Mouse (Mus musculus) gastrocnemius, adult 18-20 months (tissue): Measurements from ENCODE around the gene Eif2d. TPM values are rescaled to one million over a fixed set of nuclear protein-coding genes. Genes with fewer than 3 reads are reported as not detected.

Experiments used
- DNase-seq: peaks from one replicate; pipeline ENCODE4 v3.0.0; 2021; ENCODE audit warnings: low spot score
- long read RNA-seq, 2 experiments: library from polyadenylated mRNA; stranded (forward); transcript quantifications; one replicate each; pipeline ENCODE4 v2.0.0; 2021
- total RNA-seq, 2 experiments: library from RNA; stranded (reverse); gene quantifications; 2 replicates each; pipeline ENCODE4 v1.2.3; 2021

Eif2d gene
- total RNA-seq: 10 to 100 TPM; 25.8 to 28.9 TPM
- long read RNA-seq, experiment 1, transcript Eif2d-202 (15 exons, 2,009 nt): major isoform, 56 of 65 reads
- long read RNA-seq, experiment 1, partial matches to known transcripts: 4 of 65 reads
- long read RNA-seq, experiment 1, other reads (novel, unspliced or antisense): 4 of 65 reads
- long read RNA-seq, experiment 2, transcript Eif2d-202 (15 exons, 2,009 nt): major isoform, 47 of 55 reads
- long read RNA-seq, experiment 2, partial matches to known transcripts: 4 of 55 reads
- long read RNA-seq, experiment 2, other reads (novel, unspliced or antisense): 2 of 55 reads

- DNase-seq: peak; percentile 86
Observed at GRCm38 (mm10) chr1:131153018-131153629, at the start of gene Eif2d. Gene Eif2d (plus strand): TSS chr1:131153181.

- DNase-seq: no peak
Observed at GRCm38 (mm10) chr1:131103776-131104424, 49.1 kb upstream of the Eif2d start.

- DNase-seq: no peak
Observed at GRCm38 (mm10) chr1:131107575-131108308, 45.2 kb upstream of the Eif2d start.

- DNase-seq: no peak
Observed at GRCm38 (mm10) chr1:131110525-131111106, 42.4 kb upstream of the Eif2d start.

GRCm38 (mm10) chr1:131112576-131112975, 40.4 kb upstream of the Eif2d start:
- DNase-seq: no peak

GRCm38 (mm10) chr1:131115932-131116331, 37.0 kb upstream of the Eif2d start:
- peak; percentile 65 for DNase-seq

GRCm38 (mm10) chr1:131116430-131117011, 36.5 kb upstream of the Eif2d start:
- no peak for DNase-seq

- no peak for DNase-seq
Observed at GRCm38 (mm10) chr1:131118530-131118929, 34.5 kb upstream of the Eif2d start.

- no peak for DNase-seq
Observed at GRCm38 (mm10) chr1:131119026-131119425, 34.0 kb upstream of the Eif2d start.

- no peak for DNase-seq
Observed at GRCm38 (mm10) chr1:131121987-131122386, 31.0 kb upstream of the Eif2d start.

GRCm38 (mm10) chr1:131123522-131124265, 29.3 kb upstream of the Eif2d start:
- DNase-seq: no peak

- no peak for DNase-seq
Observed at GRCm38 (mm10) chr1:131125987-131126744, 26.8 kb upstream of the Eif2d start.

- no peak for DNase-seq
Observed at GRCm38 (mm10) chr1:131134231-131134630, 18.8 kb upstream of the Eif2d start.

GRCm38 (mm10) chr1:131134942-131135522, 17.9 kb upstream of the Eif2d start:
- DNase-seq: no peak

- DNase-seq: no peak
Observed at GRCm38 (mm10) chr1:131135960-131136629, 16.9 kb upstream of the Eif2d start.

- no peak for DNase-seq
Observed at GRCm38 (mm10) chr1:131137111-131137510, 15.9 kb upstream of the Eif2d start.

GRCm38 (mm10) chr1:131137717-131138118, 15.3 kb upstream of the Eif2d start:
- DNase-seq: no peak

- DNase-seq: peak; percentile 85
Observed at GRCm38 (mm10) chr1:131138191-131139016, 14.6 kb upstream of the Eif2d start, which contains the start of gene Dyrk3. Gene Dyrk3 (minus strand): TSS chr1:131138340.
